Mouse (Mus musculus) stomach, postnatal 0 days (tissue): ENCODE results near the gene Klf11.

Source experiments
- CTCF ChIP-seq: IDR thresholded peaks from 2 replicates; pipeline ENCODE4 v1.5.1; 2016; ENCODE audit warnings: antibody characterized with exemption, low read depth, mild to moderate bottlenecking, moderate library complexity
- EP300 ChIP-seq: optimal IDR thresholded peaks from 2 replicates; pipeline ENCODE3; 2016; ENCODE audit warnings: antibody characterized with exemption

- TF ChIP-seq CTCF, result no peak
- peak; percentile 36 for TF ChIP-seq EP300
Measured at GRCm38 (mm10) chr12:24651642-24652342, 718 bp downstream of the Klf11 start.
